Mouse (Mus musculus): Measurements from ENCODE around the gene Dhx29. TPM values are rescaled to one million over a fixed set of nuclear protein-coding genes. Genes with fewer than 3 reads are reported as not detected.

Dhx29 gene
- polyA plus RNA-seq, 1 experiment from 2014 or later, result 6.1 TPM

DNA sequence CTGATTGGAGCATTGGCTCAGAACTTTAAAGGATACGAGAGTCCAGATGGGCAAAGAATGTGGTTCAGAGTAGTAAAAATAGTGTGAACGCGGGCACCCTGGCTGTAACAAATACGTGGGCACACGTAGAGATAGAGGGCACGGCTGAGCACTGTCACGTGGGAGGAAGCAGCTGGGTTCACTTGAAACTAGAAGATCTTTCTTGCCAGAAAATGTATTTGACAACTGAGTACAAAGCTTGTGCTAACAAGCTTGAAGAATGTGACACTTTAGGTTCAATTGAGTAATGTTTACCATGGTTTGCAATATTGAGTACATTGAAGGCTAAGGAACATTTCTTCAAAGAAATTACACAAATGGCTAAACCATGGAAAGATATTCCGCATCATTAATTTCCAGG lies 10.9 kb downstream of the Dhx29 start:
- no peak overlapping the region for H3K9ac ChIP-seq
- H3K4me3 ChIP-seq (replicated peaks), result no peak overlapping the region
- no peak overlapping the region for H3K27ac ChIP-seq (replicated peaks)
- 78% methylated on average over 8 of the region's 8 CpGs for WGBS (ENCODE audit: insufficient replicate concordance)
- no peak for ATAC-seq (ENCODE audit: insufficient read depth)
- H3K27me3 ChIP-seq, result no peaks in the 10 kb centered on the region
- peaks cover 10% of the 10 kb centered on the region for H3K4me1 ChIP-seq (replicated peaks)
- H3K36me3 ChIP-seq (replicated peaks), result peaks cover 27% of the 10 kb centered on the region
- no peaks in the 10 kb centered on the region for H3K9me3 ChIP-seq (replicated peaks)
- no peak overlapping the region for H3K4me2 ChIP-seq

DNA sequence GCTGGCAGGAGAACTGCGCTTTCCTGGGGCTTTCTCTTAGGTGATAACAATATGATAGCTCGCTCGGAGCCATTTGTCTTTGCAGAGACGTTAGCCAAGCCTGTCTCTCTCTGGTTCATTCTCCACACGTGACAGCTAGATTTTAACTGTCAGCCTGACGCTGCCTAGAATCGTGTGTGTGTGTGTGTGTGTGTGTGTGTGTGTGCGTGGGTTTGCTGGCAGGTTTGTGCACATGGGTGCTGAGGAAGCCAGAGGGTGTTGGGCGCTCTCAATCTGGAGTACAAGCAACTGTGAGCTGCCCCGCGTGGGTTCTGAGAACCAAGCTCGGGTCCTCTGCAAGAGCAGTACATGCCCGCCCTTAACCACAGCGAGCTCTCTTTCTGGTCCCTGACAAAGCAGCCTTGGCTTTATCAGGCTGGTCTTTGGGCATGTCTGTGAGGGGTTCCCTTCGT lies 14.7 kb downstream of the Dhx29 start:
- Histone ChIP-seq H3K27ac (replicated peaks) (no peak overlapping the region), H3K9ac (no peak overlapping the region), H3K4me1 (replicated peaks) (peaks cover 10% of the 10 kb centered on the region), H3K9me3 (replicated peaks) (no peaks in the 10 kb centered on the region), H3K4me3 (replicated peaks) (no peak overlapping the region; the same call in 1 of the 2 replicates), H3K27me3 (no peaks in the 10 kb centered on the region), H3K36me3 (replicated peaks) (peaks cover 30% of the 10 kb centered on the region), H3K4me2 (peak overlapping the region; percentile 51)
- WGBS (ENCODE audit: insufficient replicate concordance), result 33% methylated on average over 15 of the region's 15 CpGs
- peak; percentile 73 for ATAC-seq (ENCODE audit: insufficient read depth)

DNA sequence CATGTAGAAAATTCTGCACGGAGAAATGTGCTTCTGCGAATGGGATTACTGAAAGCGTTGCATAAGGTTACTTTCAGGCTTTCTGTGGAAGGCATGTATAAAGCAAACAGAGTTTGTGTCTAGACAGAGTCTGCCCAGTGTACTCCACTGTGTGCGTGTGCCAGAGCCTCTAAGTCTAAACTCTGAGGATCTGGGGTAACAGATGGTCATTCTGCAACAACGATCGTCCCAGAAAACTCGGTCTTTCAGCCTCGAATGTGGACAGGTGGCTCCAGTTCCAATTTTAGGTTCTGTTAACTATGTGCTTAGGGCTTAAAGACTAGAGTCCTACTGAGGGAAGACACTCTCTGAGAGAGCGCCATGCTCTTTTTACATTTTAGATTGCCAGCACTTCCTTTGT lies 18.1 kb downstream of the Dhx29 start:
- Histone ChIP-seq H3K9me3 (replicated peaks) (no peaks in the 10 kb centered on the region), H3K27ac (replicated peaks) (no peak overlapping the region), H3K36me3 (replicated peaks) (peaks cover 46% of the 10 kb centered on the region), H3K4me3 (replicated peaks) (no peak overlapping the region), H3K4me1 (replicated peaks) (peaks cover 10% of the 10 kb centered on the region), H3K9ac (no peak overlapping the region), H3K27me3 (no peaks in the 10 kb centered on the region), H3K4me2 (no peak overlapping the region)
- WGBS (ENCODE audit: insufficient replicate concordance), result 88% methylated on average over 9 of the region's 9 CpGs
- ATAC-seq (ENCODE audit: insufficient read depth), result no peak

DNA sequence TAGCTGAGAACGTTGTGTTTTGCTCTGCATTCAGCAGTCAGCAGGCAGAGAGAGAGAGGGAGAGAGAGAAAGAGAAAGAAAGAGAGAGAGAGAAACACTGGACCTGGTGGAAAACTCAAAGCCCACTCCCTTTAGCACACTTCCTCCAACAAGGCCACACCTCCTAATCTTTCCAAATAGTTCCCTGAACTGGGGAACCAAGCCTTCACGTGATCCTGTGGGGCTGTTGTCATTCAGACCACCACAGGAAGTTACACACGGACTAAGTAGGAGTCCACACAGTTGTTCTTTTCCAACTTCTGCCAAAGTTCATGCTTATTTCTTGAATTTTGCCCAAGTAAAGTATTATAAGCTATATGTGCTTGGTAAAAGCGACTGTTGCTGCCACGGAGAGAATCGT lies 18.6 kb downstream of the Dhx29 start:
- Histone ChIP-seq H3K4me2 (no peak overlapping the region), H3K27ac (replicated peaks) (no peak overlapping the region), H3K9me3 (replicated peaks) (no peaks in the 10 kb centered on the region), H3K27me3 (no peaks in the 10 kb centered on the region), H3K4me3 (replicated peaks) (no peak overlapping the region), H3K9ac (no peak overlapping the region), H3K36me3 (replicated peaks) (peaks cover 52% of the 10 kb centered on the region), H3K4me1 (replicated peaks) (peaks cover 10% of the 10 kb centered on the region)
- WGBS (ENCODE audit: insufficient replicate concordance), result 68% methylated on average over 6 of the region's 6 CpGs
- ATAC-seq (ENCODE audit: insufficient read depth), result no peak

DNA sequence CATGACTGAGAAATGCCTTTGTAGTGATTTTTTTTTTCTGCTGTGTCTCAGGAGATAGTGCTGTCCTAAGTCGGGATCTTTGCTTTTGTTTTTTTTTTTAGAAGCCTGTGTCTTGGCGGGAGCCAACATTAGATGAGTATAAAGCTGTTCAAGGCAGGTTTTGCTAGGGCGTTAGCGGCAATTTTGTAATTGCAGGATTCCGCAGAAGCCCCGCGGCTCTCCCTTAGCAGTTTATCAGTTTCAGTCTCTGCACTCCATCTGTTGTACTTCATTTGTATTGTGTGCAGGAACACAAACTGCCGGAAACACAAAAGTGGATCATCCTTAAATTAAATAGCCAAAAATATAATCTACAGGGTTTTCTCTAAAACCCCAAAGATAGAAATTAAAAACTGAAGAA lies 26.8 kb downstream of the Dhx29 start:
- Histone ChIP-seq H3K27me3 (no peaks in the 10 kb centered on the region), H3K4me2 (no peak overlapping the region), H3K9me3 (replicated peaks) (no peaks in the 10 kb centered on the region), H3K9ac (no peak overlapping the region), H3K36me3 (replicated peaks) (peaks cover 52% of the 10 kb centered on the region), H3K27ac (replicated peaks) (no peak overlapping the region), H3K4me3 (replicated peaks) (no peak overlapping the region), H3K4me1 (replicated peaks) (no peaks in the 10 kb centered on the region)
- ATAC-seq (ENCODE audit: insufficient read depth), result no peak
- 84% methylated on average over 8 of the region's 8 CpGs for WGBS (ENCODE audit: insufficient replicate concordance)

DNA sequence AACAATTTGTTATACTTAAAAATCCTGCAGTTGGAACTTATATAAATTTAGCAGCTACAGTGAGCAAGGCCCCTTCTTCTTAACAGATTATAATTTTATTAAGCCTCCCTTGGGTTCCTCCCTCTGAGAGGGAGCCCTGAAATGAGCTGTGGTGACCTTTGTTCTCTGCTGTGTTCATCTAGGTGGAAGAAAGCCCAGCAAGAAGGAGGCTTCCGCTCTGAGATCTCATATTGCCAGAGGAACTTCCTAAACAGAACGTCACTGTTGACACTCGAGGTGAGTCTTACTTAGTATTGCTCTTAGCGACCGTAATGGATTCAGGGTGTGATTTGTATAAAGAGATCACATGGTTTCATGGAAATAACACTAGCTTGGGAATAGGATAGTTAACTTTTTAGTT lies 35.8 kb downstream of the Dhx29 start:
- no peaks in the 10 kb centered on the region for H3K4me1 ChIP-seq (replicated peaks)
- no peak overlapping the region for H3K9ac ChIP-seq
- peaks cover 30% of the 10 kb centered on the region for H3K36me3 ChIP-seq (replicated peaks)
- H3K9me3 ChIP-seq (replicated peaks), result no peaks in the 10 kb centered on the region
- WGBS (ENCODE audit: insufficient replicate concordance), result 75% methylated on average over 5 of the region's 5 CpGs
- no peak for ATAC-seq (ENCODE audit: insufficient read depth)
- no peak overlapping the region for H3K4me2 ChIP-seq
- no peak overlapping the region for H3K27ac ChIP-seq (replicated peaks)
- H3K27me3 ChIP-seq, result no peaks in the 10 kb centered on the region
- no peak overlapping the region for H3K4me3 ChIP-seq (replicated peaks)

DNA sequence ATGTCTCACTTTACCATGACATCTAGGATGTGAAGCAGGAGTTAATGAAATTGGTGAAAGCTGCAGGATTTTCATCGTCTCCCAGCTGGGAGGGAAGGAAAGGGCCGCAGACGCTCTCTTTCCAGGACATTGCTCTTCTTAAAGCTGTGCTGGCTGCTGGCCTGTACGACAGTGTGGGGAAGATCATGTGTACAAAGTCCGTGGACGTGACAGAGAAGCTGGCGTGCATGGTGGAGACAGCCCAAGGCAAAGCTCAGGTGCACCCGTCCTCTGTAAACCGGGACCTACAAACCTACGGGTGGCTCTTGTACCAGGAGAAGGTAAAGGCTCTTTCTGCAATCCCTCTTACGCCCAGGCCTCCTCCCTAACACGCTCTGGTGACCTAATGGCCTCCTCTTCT lies 37.2 kb downstream of the Dhx29 start:
- H3K27ac ChIP-seq (replicated peaks), result no peak overlapping the region
- 81% methylated on average over 12 of the region's 12 CpGs for WGBS (ENCODE audit: insufficient replicate concordance)
- H3K27me3 ChIP-seq, result no peaks in the 10 kb centered on the region
- H3K4me3 ChIP-seq (replicated peaks), result no peak overlapping the region
- peaks cover 29% of the 10 kb centered on the region for H3K36me3 ChIP-seq (replicated peaks)
- no peak overlapping the region for H3K4me2 ChIP-seq
- ATAC-seq (ENCODE audit: insufficient read depth), result no peak
- no peaks in the 10 kb centered on the region for H3K9me3 ChIP-seq (replicated peaks)
- no peak overlapping the region for H3K9ac ChIP-seq
- H3K4me1 ChIP-seq (replicated peaks), result no peaks in the 10 kb centered on the region

DNA sequence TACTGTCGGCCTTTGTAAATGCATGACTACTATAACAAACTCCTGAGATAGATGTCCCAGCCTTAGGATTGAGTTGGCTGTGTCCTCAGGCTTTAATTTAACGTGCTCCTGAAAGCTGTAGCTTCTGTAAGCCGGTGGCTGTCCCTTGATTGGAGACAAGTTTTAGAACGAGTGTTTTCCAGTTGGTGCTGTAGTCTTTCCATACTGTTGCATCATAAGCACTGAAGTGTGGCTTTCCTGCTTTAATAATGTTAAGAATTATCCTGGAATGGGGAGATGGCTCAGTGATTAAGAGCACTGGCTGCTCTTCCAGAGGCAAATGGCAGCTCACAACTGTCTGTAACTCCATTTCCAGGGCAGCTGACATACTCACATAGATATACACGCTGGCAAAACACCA lies 40.0 kb downstream of the Dhx29 start:
- Histone ChIP-seq H3K4me3 (replicated peaks) (no peak overlapping the region), H3K27me3 (no peaks in the 10 kb centered on the region), H3K9me3 (replicated peaks) (no peaks in the 10 kb centered on the region), H3K9ac (no peak overlapping the region), H3K27ac (replicated peaks) (no peak overlapping the region), H3K36me3 (replicated peaks) (peaks cover 21% of the 10 kb centered on the region), H3K4me2 (no peak overlapping the region), H3K4me1 (replicated peaks) (no peaks in the 10 kb centered on the region)
- no peak for ATAC-seq (ENCODE audit: insufficient read depth)
- WGBS (ENCODE audit: insufficient replicate concordance), result 72% methylated on average over 5 of the region's 5 CpGs

DNA sequence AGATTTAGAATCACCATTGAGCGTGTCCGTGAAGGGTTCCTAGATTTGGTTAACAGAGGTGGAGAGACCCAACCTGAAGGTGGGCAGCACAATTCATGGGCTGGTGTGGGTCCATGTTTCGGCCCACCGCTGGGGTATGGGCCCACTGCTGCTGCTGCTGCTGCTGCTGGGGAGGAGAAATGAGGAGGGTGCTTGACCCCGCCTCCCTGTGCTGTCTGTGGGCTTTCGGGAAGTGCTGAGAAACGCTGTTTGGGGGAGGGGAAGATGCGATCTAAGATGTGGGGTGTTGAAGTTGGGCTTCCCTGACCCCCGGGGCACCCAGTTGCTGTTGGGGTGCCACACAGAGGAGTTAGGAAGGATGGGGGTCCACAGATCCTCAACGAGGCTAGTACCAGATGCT lies 49.5 kb downstream of the Dhx29 start:
- no peaks in the 10 kb centered on the region for H3K4me1 ChIP-seq (replicated peaks)
- no peak for ATAC-seq (ENCODE audit: insufficient read depth)
- H3K4me3 ChIP-seq (replicated peaks), result no peak overlapping the region
- no peak overlapping the region for H3K9ac ChIP-seq
- H3K27ac ChIP-seq (replicated peaks), result no peak overlapping the region
- peaks cover 43% of the 10 kb centered on the region for H3K27me3 ChIP-seq
- H3K9me3 ChIP-seq (replicated peaks), result no peaks in the 10 kb centered on the region
- no peak overlapping the region for H3K4me2 ChIP-seq
- H3K36me3 ChIP-seq (replicated peaks), result no peaks in the 10 kb centered on the region
- WGBS (ENCODE audit: insufficient replicate concordance), result 28% methylated on average over 10 of the region's 10 CpGs

DNA sequence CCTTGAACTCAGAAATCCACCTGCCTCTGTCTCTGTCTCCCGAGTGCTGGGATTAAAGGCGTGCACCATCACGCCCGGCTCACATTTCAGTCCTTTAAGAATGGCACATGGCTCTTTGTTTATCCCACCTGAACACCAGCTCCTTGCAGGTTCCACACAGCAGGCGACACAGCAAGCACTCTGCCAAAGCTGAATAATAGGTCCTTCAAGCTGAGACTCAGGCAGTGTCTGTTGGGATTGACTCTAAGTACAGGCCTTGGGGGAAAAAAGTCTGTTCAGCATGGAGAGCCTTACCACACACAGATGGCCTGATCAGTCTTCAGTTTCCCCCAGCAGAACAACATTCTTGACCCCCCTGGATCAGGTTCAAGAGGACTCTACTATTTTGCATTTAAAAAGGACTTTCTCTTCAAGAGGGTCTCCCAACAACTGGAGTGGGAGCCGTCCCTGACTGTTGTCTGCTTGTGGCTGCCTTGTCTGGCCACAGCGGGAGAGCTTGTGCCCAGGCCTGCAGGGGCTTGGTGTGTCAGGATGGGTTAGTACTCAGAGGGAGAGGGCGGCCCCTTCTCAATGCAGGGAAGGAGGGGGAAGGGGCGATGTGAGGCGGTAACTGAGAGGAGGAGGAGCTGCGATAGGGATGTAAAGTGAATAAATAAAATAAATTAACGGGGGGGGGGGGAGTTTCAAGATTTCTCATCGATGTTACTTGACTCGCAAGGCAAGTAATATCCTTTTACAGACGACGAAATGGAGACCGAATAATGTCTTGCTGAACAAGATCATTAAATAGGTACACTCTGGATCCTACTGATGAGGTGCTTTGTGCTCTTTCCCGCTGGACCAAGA lies 58.6 kb downstream of the Dhx29 start:
- no peaks in the 10 kb centered on the region for H3K36me3 ChIP-seq (replicated peaks)
- H3K4me1 ChIP-seq (replicated peaks), result peaks cover 21% of the 10 kb centered on the region
- no peak overlapping the region for H3K9ac ChIP-seq
- H3K4me3 ChIP-seq (replicated peaks), result no peak overlapping the region
- H3K9me3 ChIP-seq (replicated peaks), result no peaks in the 10 kb centered on the region
- H3K27ac ChIP-seq (replicated peaks), result no peak overlapping the region
- H3K4me2 ChIP-seq, result no peak overlapping the region
- no peak for ATAC-seq (ENCODE audit: insufficient read depth)
- 13% methylated on average over 18 of the region's 18 CpGs for WGBS (ENCODE audit: insufficient replicate concordance)
- peaks cover 94% of the 10 kb centered on the region for H3K27me3 ChIP-seq

DNA sequence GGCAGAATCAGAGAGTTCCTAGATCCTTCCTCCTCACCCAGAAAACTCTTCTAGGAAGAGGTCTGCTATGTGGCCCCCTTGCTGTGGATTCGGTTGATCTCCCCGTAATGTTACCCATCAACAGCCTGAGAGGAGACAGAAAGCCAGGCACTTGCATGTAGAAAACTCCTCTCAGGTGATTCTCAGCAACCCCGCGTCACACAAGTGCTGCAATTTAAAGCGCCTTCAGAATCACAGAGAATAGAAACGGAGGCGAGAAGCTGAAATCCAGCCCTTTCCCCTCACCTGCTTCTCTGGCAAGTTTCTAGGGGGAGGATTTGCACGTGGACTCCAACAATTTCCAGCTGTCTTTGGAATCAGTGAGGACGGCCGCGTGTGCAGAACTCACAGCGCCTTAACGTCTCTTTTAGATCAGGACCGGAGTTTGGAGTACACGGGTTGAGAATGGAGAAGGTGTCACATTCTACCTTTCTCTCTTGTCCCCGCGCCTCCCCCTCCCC lies 59.2 kb downstream of the Dhx29 start:
- no peak overlapping the region for H3K9ac ChIP-seq
- H3K27me3 ChIP-seq, result peaks cover 95% of the 10 kb centered on the region
- no peak for ATAC-seq (ENCODE audit: insufficient read depth)
- H3K4me3 ChIP-seq (replicated peaks), result no peak overlapping the region
- 0 out of 2 replicates have a peak overlapping the region, but pooled peaks have one; percentile 75 for H3K4me2 ChIP-seq
- no peaks in the 10 kb centered on the region for H3K36me3 ChIP-seq (replicated peaks)
- no peaks in the 10 kb centered on the region for H3K9me3 ChIP-seq (replicated peaks)
- H3K27ac ChIP-seq (replicated peaks), result no peak overlapping the region
- 3% methylated on average over 17 of the region's 17 CpGs for WGBS (ENCODE audit: insufficient replicate concordance)
- peaks cover 21% of the 10 kb centered on the region for H3K4me1 ChIP-seq (replicated peaks)

Measured in liver, embryonic 15.5 days (tissue).